16 mouse cellular contexts compared by ENCODE assay signal in the genomic region with DNA sequence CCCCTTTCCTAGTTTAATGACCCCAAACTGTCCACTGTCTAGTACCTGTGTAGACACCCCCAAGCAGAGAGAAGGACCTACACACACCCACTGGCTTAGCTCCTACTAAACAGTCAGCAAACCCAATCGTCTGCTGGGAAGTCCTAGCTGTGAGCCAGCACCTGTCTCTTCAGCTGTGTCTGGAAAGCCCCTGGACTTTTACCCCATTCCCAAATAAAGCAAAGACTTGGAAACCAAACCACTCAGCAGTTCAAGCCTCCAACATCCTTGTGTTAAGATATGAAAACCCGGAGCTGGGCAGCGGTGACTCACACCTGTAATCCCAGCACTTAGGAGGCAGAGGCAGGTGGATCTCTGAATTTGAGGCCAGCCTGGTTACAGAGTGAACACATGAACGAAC. TPM values are rescaled to one million over a fixed set of nuclear protein-coding genes. Genes with fewer than 3 reads are reported as not detected.
A peak's percentile ranks its signal among the peaks of the same experiment; 100 is the strongest.
DNase-seq lines count a peak whose midpoint lies in the region; ATAC-seq lines count a peak whose summit lies in the region.
"Had no signal": no experiment of that assay in that cellular context is flagged by ENCODE, and none has a peak within 500 bp of the region (broad histone marks: within the 10 kb centered on the region; RNA-seq: fewer than 3 reads in every experiment).

No protein-coding gene starts in this region.

- no peak for DNase-seq in forebrain, embryonic 10.5 days (ENCODE audit: extremely low spot score, low spot score)
- DNase-seq in forebrain, embryonic 11.5 days (ENCODE audit: low spot score), result no peak
- DNase-seq in heart, postnatal 14 days, result no peak
- no peak for DNase-seq in limb, embryonic 10.5 days (ENCODE audit: low spot score)
- DNase-seq in cerebellum, adult 9-11 months, result no peak
- DNase-seq: adrenal gland, postnatal 10 days; cerebellum, postnatal 14 days; kidney, adult 11 months; right cerebral cortex, postnatal 4 days had no signal

- H3K27me3 ChIP-seq in forebrain, embryonic 10.5 days (ENCODE audit: poor library complexity, severe bottlenecking), result no peaks in the 10 kb centered on the region
- no peaks in the 10 kb centered on the region for H3K27me3 ChIP-seq in forebrain, embryonic 11.5 days (ENCODE audit: control insufficient read depth, insufficient read depth, low read length)
- no peaks in the 10 kb centered on the region for H3K27me3 ChIP-seq in heart, embryonic 16.5 days (ENCODE audit: control insufficient read depth, insufficient read depth, low read length)
- H3K27me3 ChIP-seq in limb, embryonic 15.5 days, result no peaks in the 10 kb centered on the region
- no peaks in the 10 kb centered on the region for H3K27me3 ChIP-seq in limb, embryonic 10.5 days (ENCODE audit: low read depth, poor library complexity, severe bottlenecking)
- H3K27me3 ChIP-seq: limb, embryonic 13.5 days had no signal

- 88% methylated on average over 4 of the region's 4 CpGs for WGBS in forebrain, embryonic 10.5 days
- 88% methylated on average over 4 of the region's 4 CpGs for WGBS in forebrain, embryonic 11.5 days
- 72% methylated on average over 4 of the region's 4 CpGs for WGBS in heart, embryonic 16.5 days
- 84% methylated on average over 4 of the region's 4 CpGs for WGBS in limb, embryonic 15.5 days
- 93% methylated on average over 4 of the region's 4 CpGs for WGBS in limb, embryonic 10.5 days
- WGBS in macrophage (ENCODE audit: missing documents), result 98% methylated on average over 4 of the region's 4 CpGs

- peaks cover 87% of the 10 kb centered on the region for H3K79me2 ChIP-seq in macrophage (ENCODE audit: inconsistent target)

- H3K36me3 ChIP-seq in forebrain, embryonic 10.5 days (replicated peaks), result peaks cover 13% of the 10 kb centered on the region
- no peaks in the 10 kb centered on the region for H3K36me3 ChIP-seq in forebrain, embryonic 11.5 days (ENCODE audit: control insufficient read depth, insufficient read depth, low read length)
- no peaks in the 10 kb centered on the region; the same call in 1 of the 2 replicates for H3K36me3 ChIP-seq in heart, embryonic 16.5 days (ENCODE audit: control insufficient read depth, insufficient read depth)
- H3K36me3 ChIP-seq in limb, embryonic 15.5 days, result peaks cover 18% of the 10 kb centered on the region
- peaks cover 20% of the 10 kb centered on the region for H3K36me3 ChIP-seq in limb, embryonic 10.5 days
- peaks cover 7% of the 10 kb centered on the region; the same call in 1 of the 2 replicates for H3K36me3 ChIP-seq in macrophage (ENCODE audit: inconsistent target)

- no peak overlapping the region for H3K4me3 ChIP-seq in forebrain, embryonic 10.5 days
- H3K4me3 ChIP-seq in forebrain, embryonic 11.5 days (ENCODE audit: low read depth, low read length), result no peak overlapping the region
- H3K4me3 ChIP-seq in heart, embryonic 16.5 days (ENCODE audit: low read length), result no peak overlapping the region
- H3K4me3 ChIP-seq in limb, embryonic 15.5 days, result no peak overlapping the region
- no peak overlapping the region for H3K4me3 ChIP-seq in limb, embryonic 10.5 days
- H3K4me3 ChIP-seq in macrophage (ENCODE audit: inconsistent target), result no peak overlapping the region
- H3K4me3 ChIP-seq: limb, embryonic 13.5 days had no signal

- peak overlapping the region; percentile 11; the same call in 1 of the 2 replicates for H3K27ac ChIP-seq in forebrain, embryonic 10.5 days
- no peak overlapping the region for H3K27ac ChIP-seq in forebrain, embryonic 11.5 days (ENCODE audit: low read depth, low read length)
- H3K27ac ChIP-seq in heart, embryonic 16.5 days (ENCODE audit: low read length), result peak overlapping the region; percentile 89
- H3K27ac ChIP-seq in limb, embryonic 15.5 days, result 0 out of 2 replicates have a peak overlapping the region, but pooled peaks have one; percentile 5
- no peak overlapping the region for H3K27ac ChIP-seq in limb, embryonic 10.5 days
- H3K27ac ChIP-seq in macrophage, result peak overlapping the region; percentile 100
- H3K27ac ChIP-seq: hindbrain, embryonic 14.5 days had no signal

- no peak overlapping the region for H3K9ac ChIP-seq in forebrain, embryonic 11.5 days (ENCODE audit: low read length)
- H3K9ac ChIP-seq in heart, embryonic 16.5 days (ENCODE audit: low read length), result no peak overlapping the region
- no peak overlapping the region for H3K9ac ChIP-seq in limb, embryonic 15.5 days
- H3K9ac ChIP-seq: hindbrain, embryonic 14.5 days; limb, embryonic 13.5 days had no signal

- H3K4me2 ChIP-seq in forebrain, embryonic 11.5 days (ENCODE audit: low read depth, low read length, severe bottlenecking), result no peak overlapping the region
- H3K4me2 ChIP-seq in heart, embryonic 16.5 days (ENCODE audit: low read depth, low read length), result no peak overlapping the region
- no peak overlapping the region for H3K4me2 ChIP-seq in limb, embryonic 15.5 days
- H3K4me2 ChIP-seq: hindbrain, embryonic 14.5 days; limb, embryonic 13.5 days had no signal

- intact Hi-C loops in heart, postnatal 14 days (cut with DNase I), result loop anchor here (5.0 kb wide), 1 partner anchor 61 kb away; no protein-coding TSS in a partner anchor

- no peak for ATAC-seq in forebrain, embryonic 11.5 days (replicated peaks; ENCODE audit: low FRiP score)
- ATAC-seq in heart, embryonic 16.5 days (replicated peaks; ENCODE audit: extremely low read depth, insufficient read depth, low FRiP score), result no peak
- ATAC-seq in limb, embryonic 15.5 days (ENCODE audit: insufficient number of reproducible peaks, low FRiP score, low TSS enrichment, low read depth), result no peak
- ATAC-seq: forebrain, embryonic 16.5 days; lung, postnatal 0 days had no signal

- no peaks in the 10 kb centered on the region for H3K9me3 ChIP-seq in forebrain, embryonic 10.5 days
- H3K9me3 ChIP-seq in forebrain, embryonic 11.5 days (ENCODE audit: control insufficient read depth, low read length), result no peaks in the 10 kb centered on the region
- H3K9me3 ChIP-seq in heart, embryonic 16.5 days (replicated peaks; ENCODE audit: control insufficient read depth, low read length), result no peaks in the 10 kb centered on the region
- H3K9me3 ChIP-seq in limb, embryonic 15.5 days, result no peaks in the 10 kb centered on the region
- H3K9me3 ChIP-seq in limb, embryonic 10.5 days (replicated peaks), result no peaks in the 10 kb centered on the region
- H3K9me3 ChIP-seq: limb, embryonic 13.5 days had no signal

- H3K4me1 ChIP-seq in forebrain, embryonic 10.5 days, result peaks cover 27% of the 10 kb centered on the region
- H3K4me1 ChIP-seq in forebrain, embryonic 11.5 days (replicated peaks; ENCODE audit: control insufficient read depth, insufficient read depth, low read length), result peaks cover 10% of the 10 kb centered on the region; the same call in 1 of the 2 replicates
- peaks cover 38% of the 10 kb centered on the region for H3K4me1 ChIP-seq in heart, embryonic 16.5 days (ENCODE audit: control insufficient read depth, insufficient read depth, low read length)
- H3K4me1 ChIP-seq in limb, embryonic 15.5 days, result peaks cover 37% of the 10 kb centered on the region
- H3K4me1 ChIP-seq in limb, embryonic 10.5 days, result peaks cover 21% of the 10 kb centered on the region

RNA-seq across cellular contexts. Expression of gene Amz1, which starts 42.6 kb away (rescaled TPM):
- polyA plus RNA-seq in forebrain, embryonic 10.5 days (2016; fragmentation: Nextera tagmentation; extraction: Ambion mirVana), result 0.63 and 0.66 TPM in 2 replicates
- 0.93 and 0.96 TPM in 2 replicates for polyA plus RNA-seq in forebrain, embryonic 11.5 days (2014; fragmentation: Nextera tagmentation; extraction: Ambion mirVana)
- 0.90 and 1.1 TPM in 2 replicates for polyA plus RNA-seq in heart, embryonic 16.5 days (2015; fragmentation: Nextera tagmentation; extraction: Ambion mirVana)
- under 1 TPM; 0.46 to 0.65 TPM for total RNA-seq in heart, postnatal 14 days (2021)
- polyA plus RNA-seq in limb, embryonic 15.5 days (2015; fragmentation: Nextera tagmentation; extraction: Ambion mirVana), result 1.5 and 2.3 TPM in 2 replicates
- polyA plus RNA-seq in limb, embryonic 10.5 days (2016; fragmentation: Nextera tagmentation; extraction: Ambion mirVana), result 0.88 and 1.1 TPM in 2 replicates
- total RNA-seq in macrophage (2018; cell fraction: chromatin; rRNA removed), result 100 to 1,000 TPM in 3 of 26 experiments, 10 to 100 TPM in 18, 1 to 10 TPM in 5; 7.1 to 116 (median 24.0) TPM
- total RNA-seq in macrophage (2018; cell fraction: cytosol; rRNA removed), result 10 to 100 TPM in 13 of 26 experiments, 1 to 10 TPM in 13; 2.6 to 36.5 (median 11.7) TPM
- total RNA-seq in macrophage (2018; cell fraction: nucleus; rRNA removed), result 100 to 1,000 TPM in 2 of 26 experiments, 10 to 100 TPM in 18, 1 to 10 TPM in 6; 5.8 to 126 (median 25.2) TPM
- 10.9 to 24.7 TPM (median 13.4 TPM) in 3 replicates for polyA plus RNA-seq in macrophage (2018)

Comparison
In these comparisons a context has a peak if more than half of its experiments do, and no peak if none do; other contexts are left out.
1. H3K27ac ChIP-seq: peak in forebrain, embryonic 10.5 days (single experiment), heart, embryonic 16.5 days (single experiment), limb, embryonic 15.5 days (single experiment) and macrophage (single experiment); none in forebrain, embryonic 11.5 days (single experiment) and limb, embryonic 10.5 days (single experiment).